Mouse (Mus musculus) midbrain, embryonic 10.5 days (tissue): ENCODE results near the gene Slco6c1. TPM values are rescaled to one million over a fixed set of nuclear protein-coding genes. Genes with fewer than 3 reads are reported as not detected.

Experiments
- DNase-seq: peaks from one replicate; pipeline ENCODE4 v3.0.0-alpha.2; 2017; ENCODE audit warnings: low spot score
- H3K27ac ChIP-seq: fragments of 300-500 bp; sonication (generic); replicated peaks from 2 replicates; pipeline ENCODE4 v1.5.1; 2016; ENCODE audit warnings: mild to moderate bottlenecking
- H3K27me3 ChIP-seq: fragments of 300-500 bp; sonication (generic); 2 replicates; pipeline ENCODE4 v1.6.1; 2016; ENCODE audit warnings: low read depth, mild to moderate bottlenecking; ENCODE audit not compliant: poor library complexity, severe bottlenecking
- H3K36me3 ChIP-seq: fragments of 300-500 bp; sonication (generic); 2 replicates; pipeline ENCODE4 v1.6.1; 2016; ENCODE audit warnings: mild to moderate bottlenecking, moderate library complexity
- H3K4me1 ChIP-seq: fragments of 300-500 bp; sonication (generic); 2 replicates; pipeline ENCODE4 v1.6.1; 2016
- H3K4me3 ChIP-seq: fragments of 300-500 bp; sonication (generic); 2 replicates; pipeline ENCODE4 v1.5.1; 2016; ENCODE audit warnings: mild to moderate bottlenecking, moderate library complexity
- H3K9me3 ChIP-seq: fragments of 300-500 bp; sonication (generic); replicated peaks from 2 replicates; pipeline ENCODE4 v1.6.1; 2016; ENCODE audit warnings: mild to moderate bottlenecking
- WGBS: fragments of 180-500 bp; shearing (Covaris S2); methylation state at CpG from one replicate; pipeline ENCODE4 v1.1.7; 2016; 5-methylcytosine and 5-hydroxymethylcytosine counted together
- polyA plus RNA-seq: library from polyadenylated mRNA; unstranded; fragments of >200 nt; fragmentation: Nextera tagmentation; extraction: Ambion mirVana; gene quantifications from 2 replicates; pipeline ENCODE4 v1.2.1, GENCODE M21; 2016

The Slco6c1 gene
- polyA plus RNA-seq: not detected in 2 replicates

DNA sequence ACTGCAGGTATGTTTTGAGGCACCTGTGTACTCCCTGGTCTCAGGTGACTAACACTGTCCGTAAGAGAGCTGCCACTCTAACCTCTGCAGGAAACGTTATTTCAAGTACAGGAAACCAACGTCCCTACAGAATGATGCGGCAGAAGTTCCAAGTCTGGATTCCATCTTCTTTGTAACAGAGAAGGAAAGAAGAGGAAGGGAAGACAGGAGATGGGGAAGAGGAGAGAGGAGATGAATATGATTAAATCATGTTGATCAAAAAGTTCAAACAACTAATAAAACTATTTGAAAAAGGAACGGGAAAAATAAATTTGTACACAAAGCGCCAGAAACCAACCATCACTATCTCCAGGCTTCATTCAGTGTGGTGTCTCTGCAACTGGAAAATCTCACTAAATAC, at the start of gene Slco6c1:
Gene Slco6c1, minus strand, starts transcription at position 101 of the 400 bp plus-strand sequence.
- no peak within 1 kb of the TSS for H3K27ac ChIP-seq
- H3K9me3 ChIP-seq: no peaks in the 10 kb centered on the region
- no peak within 1 kb of the TSS for H3K4me3 ChIP-seq
- H3K4me1 ChIP-seq: no peaks in the 10 kb centered on the region
- H3K36me3 ChIP-seq: no peaks in the 10 kb centered on the region
- DNase-seq: no peak
- no peaks in the 10 kb centered on the region for H3K27me3 ChIP-seq
- 92% methylated on average over 6 of the region's 6 CpGs for WGBS

GRCm38 (mm10) chr1:97038982-97039381, 89.1 kb downstream of the Slco6c1 start:
- 47% methylated on average over 1 of the region's 1 CpGs for WGBS
- Histone ChIP-seq H3K9me3 (no peaks in the 10 kb centered on the region), H3K4me3 (no peak overlapping the region), H3K27ac (no peak overlapping the region), H3K4me1 (no peaks in the 10 kb centered on the region), H3K36me3 (no peaks in the 10 kb centered on the region), H3K27me3 (no peaks in the 10 kb centered on the region)
- no peak for DNase-seq

- Histone ChIP-seq H3K27ac (no peak overlapping the region), H3K36me3 (no peaks in the 10 kb centered on the region), H3K27me3 (no peaks in the 10 kb centered on the region), H3K4me3 (no peak overlapping the region), H3K9me3 (no peaks in the 10 kb centered on the region), H3K4me1 (no peaks in the 10 kb centered on the region)
- no peak for DNase-seq
- WGBS: 18% methylated on average over 2 of the region's 2 CpGs
Measured at GRCm38 (mm10) chr1:97038548-97038947, 89.6 kb downstream of the Slco6c1 start.

GRCm38 (mm10) chr1:97037955-97038354, 90.1 kb downstream of the Slco6c1 start:
- H3K36me3 ChIP-seq: no peaks in the 10 kb centered on the region
- no peak overlapping the region for H3K4me3 ChIP-seq
- H3K4me1 ChIP-seq: no peaks in the 10 kb centered on the region
- 86% methylated on average over 2 of the region's 2 CpGs for WGBS
- DNase-seq: no peak
- no peak overlapping the region for H3K27ac ChIP-seq
- H3K9me3 ChIP-seq: no peaks in the 10 kb centered on the region
- no peaks in the 10 kb centered on the region for H3K27me3 ChIP-seq

GRCm38 (mm10) chr1:97021388-97021787, 106.7 kb downstream of the Slco6c1 start:
- WGBS: 92% methylated on average over 2 of the region's 2 CpGs

GRCm38 (mm10) chr1:97019404-97019803, 108.7 kb downstream of the Slco6c1 start:
- 0 out of 2 replicates have a peak, but pooled peaks cover 5% of the 10 kb centered on the region for H3K9me3 ChIP-seq
- no peak overlapping the region for H3K27ac ChIP-seq
- H3K27me3 ChIP-seq: no peaks in the 10 kb centered on the region
- WGBS: 62% methylated on average over 1 of the region's 1 CpGs
- H3K4me3 ChIP-seq: no peak overlapping the region
- no peaks in the 10 kb centered on the region for H3K4me1 ChIP-seq
- no peak for DNase-seq
- H3K36me3 ChIP-seq: no peaks in the 10 kb centered on the region

More at GRCm38 (mm10) chr1:97021388-97021787, 106.7 kb downstream of the Slco6c1 start:
- Histone ChIP-seq H3K27ac (no peak overlapping the region), H3K27me3 (no peaks in the 10 kb centered on the region), H3K4me3 (no peak overlapping the region), H3K36me3 (no peaks in the 10 kb centered on the region), H3K4me1 (no peaks in the 10 kb centered on the region), H3K9me3 (0 out of 2 replicates have a peak, but pooled peaks cover 5% of the 10 kb centered on the region)
- no peak for DNase-seq

- Histone ChIP-seq H3K27me3 (no peaks in the 10 kb centered on the region), H3K36me3 (no peaks in the 10 kb centered on the region), H3K4me3 (no peak overlapping the region), H3K4me1 (no peaks in the 10 kb centered on the region), H3K27ac (no peak overlapping the region), H3K9me3 (0 out of 2 replicates have a peak, but pooled peaks cover 5% of the 10 kb centered on the region)
- peak; percentile 15 for DNase-seq
Measured at GRCm38 (mm10) chr1:97018978-97019377, 109.1 kb downstream of the Slco6c1 start.
